Mouse (Mus musculus) intestine, postnatal 0 days (tissue): ENCODE data around the gene Tgfbr2. TPM values are rescaled to one million over a fixed set of nuclear protein-coding genes. Genes with fewer than 3 reads are reported as not detected.

Experiments used
- ATAC-seq: fragments of 200-750 bp; cut with Nextera tagmentation; 2 replicates; pipeline ENCODE4 v1.8.0; 2017; ENCODE audit warnings: mild to moderate bottlenecking, moderate TSS enrichment, moderate library complexity
- H3K27ac ChIP-seq: fragments of 300-500 bp; sonication (generic); 2 replicates; pipeline ENCODE4 v1.5.1; 2014; ENCODE audit warnings: mild to moderate bottlenecking, low read depth, low read length, moderate library complexity
- H3K27me3 ChIP-seq: fragments of 300-500 bp; sonication (generic); replicated peaks from 2 replicates; pipeline ENCODE4 v1.6.1; 2014; ENCODE audit warnings: low read length, mixed read lengths; ENCODE audit not compliant: control insufficient read depth, insufficient read depth
- H3K36me3 ChIP-seq: fragments of 300-500 bp; sonication (generic); 2 replicates; pipeline ENCODE4 v1.6.1; 2014; ENCODE audit warnings: mild to moderate bottlenecking, moderate library complexity; ENCODE audit not compliant: control insufficient read depth, insufficient read depth
- H3K4me1 ChIP-seq: fragments of 300-500 bp; sonication (generic); replicated peaks from 2 replicates; pipeline ENCODE4 v1.6.1; 2014; ENCODE audit warnings: antibody characterized with exemption, low read length, mixed read lengths; ENCODE audit not compliant: control insufficient read depth, insufficient read depth
- H3K4me2 ChIP-seq: fragments of 300-500 bp; sonication (generic); replicated peaks from 2 replicates; pipeline ENCODE4 v1.6.1; 2014; ENCODE audit warnings: low read depth, mild to moderate bottlenecking, moderate library complexity
- H3K4me3 ChIP-seq: fragments of 300-500 bp; sonication (generic); 2 replicates; pipeline ENCODE4 v1.5.1; 2014; ENCODE audit warnings: low read depth, low read length
- H3K9ac ChIP-seq: fragments of 300-500 bp; sonication (generic); 2 replicates; pipeline ENCODE4 v1.6.1; 2014; ENCODE audit warnings: mild to moderate bottlenecking, low read depth, low read length
- H3K9me3 ChIP-seq: fragments of 300-500 bp; sonication (generic); 2 replicates; pipeline ENCODE4 v1.6.1; 2016; ENCODE audit warnings: mixed run types; ENCODE audit not compliant: control insufficient read depth
- CTCF ChIP-seq: sonication (generic); IDR thresholded peaks from 2 replicates; pipeline ENCODE4 v1.5.1; 2016; ENCODE audit warnings: low read depth, mild to moderate bottlenecking, control low read depth, antibody characterized with exemption, moderate library complexity
- WGBS: fragments of 180-500 bp; shearing (Covaris S2); extraction: QIAGEN DNeasy Blood & Tissue Kit; methylation state at CpG from one replicate; pipeline ENCODE4 v1.1.7; 2014; 5-methylcytosine and 5-hydroxymethylcytosine counted together
- polyA plus RNA-seq: library from polyadenylated mRNA; unstranded; fragments of >200 nt; fragmentation: Nextera tagmentation; extraction: Ambion mirVana; gene quantifications from 2 replicates; pipeline ENCODE4 v1.2.1, GENCODE M21; 2015

The Tgfbr2 gene
- polyA plus RNA-seq, result 16.0 and 16.1 TPM in 2 replicates

- no peaks in the 10 kb centered on the region for H3K36me3 ChIP-seq
- ATAC-seq, result peak; percentile 89
- no peaks in the 10 kb centered on the region for H3K9me3 ChIP-seq
- H3K4me3 ChIP-seq, result peak within 1 kb of the TSS; percentile 86
- no peaks in the 10 kb centered on the region for H3K27me3 ChIP-seq
- H3K4me1 ChIP-seq, result no peaks in the 10 kb centered on the region
- peak within 1 kb of the TSS; percentile 95 for H3K9ac ChIP-seq
- peak; percentile 34; the same call in 1 of the 2 replicates for TF ChIP-seq CTCF
- peak within 1 kb of the TSS; percentile 97 for H3K27ac ChIP-seq
- peak within 1 kb of the TSS; percentile 83 for H3K4me2 ChIP-seq
- 1% methylated on average over 86 of the region's 90 CpGs for WGBS
These were observed at the start of gene Tgfbr2 for GRCm38 (mm10) chr9:116174481-116175461. Gene Tgfbr2, minus strand, starts transcription at chr9:116175360.

- Histone ChIP-seq H3K9me3 (no peaks in the 10 kb centered on the region), H3K27ac (no peak overlapping the region), H3K4me1 (no peaks in the 10 kb centered on the region), H3K9ac (no peak overlapping the region), H3K4me3 (no peak overlapping the region), H3K4me2 (no peak overlapping the region), H3K36me3 (no peaks in the 10 kb centered on the region), H3K27me3 (no peaks in the 10 kb centered on the region)
- 34% methylated on average over 6 of the region's 6 CpGs for WGBS
- TF ChIP-seq CTCF, result no peak
- ATAC-seq, result peak; percentile 78
These were observed 48.2 kb upstream of the Tgfbr2 start for GRCm38 (mm10) chr9:116223368-116223767.

DNA sequence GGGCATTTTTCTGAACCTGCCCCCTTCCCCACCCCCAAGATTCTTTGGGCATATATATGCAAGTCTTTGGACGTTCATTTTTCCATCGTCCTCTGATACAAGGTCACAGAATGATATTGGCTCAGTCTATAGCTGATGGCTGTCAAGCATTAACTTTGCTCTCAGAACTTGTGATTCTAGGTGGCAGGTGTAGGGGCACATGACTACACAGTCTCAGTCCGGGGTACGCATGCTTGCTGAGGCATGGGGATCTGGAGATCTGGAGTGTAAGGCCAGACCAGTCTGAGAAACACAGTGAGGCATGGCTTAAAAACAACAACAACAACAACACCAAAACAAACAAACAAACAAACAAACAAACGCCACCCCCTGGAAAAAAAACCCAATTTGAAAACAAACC, 47.5 kb upstream of the Tgfbr2 start:
- Histone ChIP-seq H3K27me3 (no peaks in the 10 kb centered on the region), H3K9me3 (no peaks in the 10 kb centered on the region), H3K27ac (no peak overlapping the region), H3K4me3 (no peak overlapping the region), H3K4me1 (no peaks in the 10 kb centered on the region), H3K9ac (no peak overlapping the region), H3K4me2 (no peak overlapping the region), H3K36me3 (no peaks in the 10 kb centered on the region)
- ATAC-seq, result 0 out of 2 replicates have a peak, but pooled peaks have one; percentile 34
- WGBS, result 57% methylated on average over 5 of the region's 5 CpGs
- TF ChIP-seq CTCF, result no peak

GRCm38 (mm10) chr9:116222000-116222399, 46.8 kb upstream of the Tgfbr2 start:
- WGBS, result 78% methylated on average over 11 of the region's 11 CpGs
- H3K27me3 ChIP-seq, result no peaks in the 10 kb centered on the region
- H3K4me1 ChIP-seq, result no peaks in the 10 kb centered on the region
- H3K4me3 ChIP-seq, result no peak overlapping the region
- H3K36me3 ChIP-seq, result no peaks in the 10 kb centered on the region
- no peak for ATAC-seq
- H3K4me2 ChIP-seq, result no peak overlapping the region
- no peak overlapping the region for H3K9ac ChIP-seq
- no peak overlapping the region for H3K27ac ChIP-seq
- TF ChIP-seq CTCF, result no peak
- no peaks in the 10 kb centered on the region for H3K9me3 ChIP-seq

- H3K9me3 ChIP-seq, result no peaks in the 10 kb centered on the region
- ATAC-seq, result no peak
- no peak overlapping the region for H3K4me2 ChIP-seq
- H3K27me3 ChIP-seq, result no peaks in the 10 kb centered on the region
- WGBS, result 84% methylated on average over 6 of the region's 6 CpGs
- no peaks in the 10 kb centered on the region for H3K4me1 ChIP-seq
- no peaks in the 10 kb centered on the region for H3K36me3 ChIP-seq
- no peak for TF ChIP-seq CTCF
- no peak overlapping the region for H3K27ac ChIP-seq
- no peak overlapping the region for H3K4me3 ChIP-seq
- H3K9ac ChIP-seq, result no peak overlapping the region
These were observed 46.4 kb upstream of the Tgfbr2 start for GRCm38 (mm10) chr9:116221565-116221964.

DNA sequence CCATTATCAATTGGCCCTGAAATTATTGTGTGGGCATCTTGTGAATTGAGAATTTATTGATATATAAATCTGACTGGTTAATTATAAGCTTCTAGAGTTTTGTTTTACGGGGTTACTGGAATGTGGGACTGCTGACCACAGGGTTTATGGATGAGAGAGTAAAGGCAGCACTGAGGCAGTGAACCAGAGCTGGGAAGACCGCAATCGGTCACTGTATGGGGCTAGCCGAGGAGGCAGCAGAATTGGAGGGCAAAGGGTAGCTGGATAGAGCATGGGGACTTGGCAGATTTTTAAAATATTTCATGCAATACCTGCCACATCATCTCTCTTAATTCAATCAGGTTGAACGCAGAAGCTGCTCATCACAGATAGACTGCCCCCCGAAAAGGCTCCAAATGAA, 45.5 kb upstream of the Tgfbr2 start:
- Histone ChIP-seq H3K4me2 (no peak overlapping the region), H3K4me1 (no peaks in the 10 kb centered on the region), H3K27me3 (no peaks in the 10 kb centered on the region), H3K4me3 (no peak overlapping the region), H3K9ac (no peak overlapping the region), H3K27ac (no peak overlapping the region), H3K9me3 (no peaks in the 10 kb centered on the region), H3K36me3 (no peaks in the 10 kb centered on the region)
- WGBS, result 94% methylated on average over 6 of the region's 6 CpGs
- TF ChIP-seq CTCF, result no peak
- ATAC-seq, result no peak
